Mouse (Mus musculus): ENCODE measurements around the gene Slc30a7.

The Slc30a7 gene

DNA sequence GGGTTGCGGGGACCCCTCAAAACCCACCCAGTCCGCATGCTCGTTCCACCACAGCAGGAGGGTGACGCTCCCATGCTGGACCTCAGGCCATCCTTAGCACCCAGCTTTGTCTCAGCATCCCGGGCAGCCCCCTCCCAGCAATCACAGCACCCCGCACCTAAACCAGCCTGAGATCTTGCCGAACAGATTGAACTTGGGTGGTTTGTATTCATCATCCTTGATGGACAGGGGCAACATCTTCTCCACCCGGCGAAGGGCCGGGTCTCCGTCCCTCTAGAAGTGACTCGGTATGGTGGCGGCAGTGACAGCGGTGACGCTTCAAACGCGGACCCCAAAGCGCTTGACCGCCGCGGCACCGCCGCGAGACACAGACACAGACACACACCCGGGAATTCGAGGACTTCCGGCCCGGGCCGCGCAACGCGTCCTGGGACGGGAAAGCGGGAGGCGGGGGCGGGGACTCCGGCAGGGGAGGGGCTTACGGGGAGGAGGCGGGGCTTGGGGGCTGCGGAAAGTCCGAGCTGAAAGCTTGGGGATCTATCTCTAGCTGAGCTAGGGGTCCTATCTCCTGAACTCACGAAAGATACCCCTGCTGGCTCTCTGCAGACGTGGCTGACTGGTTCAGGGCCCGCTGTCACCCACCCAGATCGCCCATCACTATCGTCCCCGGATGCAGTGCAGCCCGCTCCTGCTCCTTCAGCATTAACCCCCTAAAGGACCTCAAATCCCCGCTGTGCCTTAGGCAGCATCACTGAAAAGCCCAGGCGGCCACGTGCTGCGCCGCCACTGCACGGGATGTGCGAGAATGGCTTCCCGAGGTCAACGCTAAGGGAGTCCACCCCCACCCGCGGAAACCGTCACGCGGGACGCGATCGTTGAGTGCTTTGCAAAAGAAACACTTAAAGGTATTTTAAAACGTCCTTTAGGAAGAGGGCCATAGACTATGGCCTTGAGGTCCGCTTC, at the start of gene Slc30a7, which contains the start of gene Extl2:
TSS of gene Slc30a7 (minus strand) at position 429 of the 963 bp plus-strand sequence.
TSS of gene Extl2 (plus strand) at position 485 of the 963 bp plus-strand sequence.
- peak; percentile 90 for DNase-seq (ENCODE audit: extremely low spot score, low spot score)

- DNase-seq (ENCODE audit: extremely low spot score, low spot score): no peak
Measured at GRCm38 (mm10) chr3:116047034-116047433, 39.8 kb upstream of the Slc30a7 start.

- no peak for DNase-seq (ENCODE audit: extremely low spot score, low spot score)
Measured at GRCm38 (mm10) chr3:116046000-116046399, 38.8 kb upstream of the Slc30a7 start.

- DNase-seq (ENCODE audit: extremely low spot score, low spot score): no peak
Measured at GRCm38 (mm10) chr3:116040776-116041175, 33.6 kb upstream of the Slc30a7 start.

- DNase-seq (ENCODE audit: extremely low spot score, low spot score): peak; percentile 23
Measured at GRCm38 (mm10) chr3:116033871-116034222, 26.6 kb upstream of the Slc30a7 start.

- no peak for DNase-seq (ENCODE audit: extremely low spot score, low spot score)
Measured at GRCm38 (mm10) chr3:116033218-116033870, 26.1 kb upstream of the Slc30a7 start.

DNA sequence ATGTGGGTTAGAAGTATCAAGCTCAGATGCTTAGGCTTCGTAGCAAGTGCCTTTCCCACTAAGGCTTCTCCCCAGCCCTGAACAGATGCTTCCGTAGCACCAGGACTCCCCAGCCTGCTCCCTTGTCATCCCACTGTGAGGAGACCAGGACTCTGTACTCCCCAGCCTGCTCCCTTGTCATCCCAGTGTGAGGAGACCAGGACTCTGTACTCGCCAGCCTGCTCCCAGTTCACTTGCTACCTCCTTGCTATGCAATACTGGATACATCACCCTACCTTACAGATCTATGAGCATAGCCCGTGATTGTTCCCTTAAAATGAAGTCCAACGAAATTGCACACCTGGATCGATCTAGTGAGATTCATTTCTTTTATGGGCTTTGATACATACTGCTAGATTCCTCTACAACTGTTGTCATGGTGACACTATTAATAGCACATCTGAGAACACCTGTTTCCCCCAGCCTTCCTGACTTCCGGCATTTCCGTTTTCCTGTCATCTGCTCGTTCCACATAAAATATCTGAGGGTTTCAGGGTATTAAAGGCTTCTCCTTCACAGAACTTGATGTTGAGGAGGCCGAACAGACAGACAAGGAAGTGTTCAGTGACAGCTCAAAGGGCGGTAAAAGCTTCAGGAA, 23.1 kb upstream of the Slc30a7 start:
- DNase-seq (ENCODE audit: extremely low spot score, low spot score): no peak

DNA sequence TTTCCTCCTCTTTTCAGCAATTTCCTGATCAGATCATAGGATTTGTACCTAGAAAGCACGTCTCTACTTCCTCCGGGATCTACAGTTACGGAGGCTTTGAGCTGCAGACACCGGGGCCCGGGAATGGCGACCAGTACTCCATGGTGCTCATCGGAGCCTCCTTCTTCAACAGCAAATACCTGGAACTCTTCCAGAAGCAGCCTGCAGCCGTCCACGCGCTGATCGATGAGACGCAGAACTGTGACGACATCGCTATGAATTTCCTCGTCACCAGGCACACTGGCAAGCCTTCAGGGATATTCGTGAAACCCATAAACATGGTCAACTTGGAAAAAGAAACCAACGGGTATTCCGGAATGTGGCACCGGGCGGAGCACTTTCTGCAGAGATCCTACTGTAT, 19.8 kb upstream of the Slc30a7 start:
- DNase-seq (ENCODE audit: extremely low spot score, low spot score): no peak

- DNase-seq (ENCODE audit: extremely low spot score, low spot score): no peak
Measured at GRCm38 (mm10) chr3:116025701-116026100, 18.5 kb upstream of the Slc30a7 start.

- no peak for DNase-seq (ENCODE audit: extremely low spot score, low spot score)
Measured at GRCm38 (mm10) chr3:116024669-116025068, 17.5 kb upstream of the Slc30a7 start.

GRCm38 (mm10) chr3:116024236-116024635, 17.0 kb upstream of the Slc30a7 start:
- no peak for DNase-seq (ENCODE audit: extremely low spot score, low spot score)

DNA sequence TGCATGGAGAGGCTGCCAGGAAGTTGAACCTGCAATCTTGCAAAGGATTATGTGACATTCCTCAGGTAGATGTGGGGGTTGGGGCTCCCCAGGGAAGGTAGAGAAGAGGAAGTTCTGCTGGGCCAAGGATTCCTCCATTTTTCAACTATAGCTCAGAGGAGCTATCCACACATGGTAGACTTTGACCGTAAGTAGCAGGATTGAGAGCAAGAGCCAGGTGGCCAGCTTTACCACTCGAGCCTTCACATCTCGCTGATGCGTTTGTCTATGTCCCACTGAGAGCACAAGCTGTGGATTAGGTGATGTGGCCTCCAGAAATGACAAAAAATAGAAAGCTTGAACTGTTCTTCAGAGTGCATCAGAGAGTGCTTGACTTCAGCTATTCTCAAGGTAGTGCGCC, 11.9 kb upstream of the Slc30a7 start:
- DNase-seq (ENCODE audit: extremely low spot score, low spot score): no peak

DNA sequence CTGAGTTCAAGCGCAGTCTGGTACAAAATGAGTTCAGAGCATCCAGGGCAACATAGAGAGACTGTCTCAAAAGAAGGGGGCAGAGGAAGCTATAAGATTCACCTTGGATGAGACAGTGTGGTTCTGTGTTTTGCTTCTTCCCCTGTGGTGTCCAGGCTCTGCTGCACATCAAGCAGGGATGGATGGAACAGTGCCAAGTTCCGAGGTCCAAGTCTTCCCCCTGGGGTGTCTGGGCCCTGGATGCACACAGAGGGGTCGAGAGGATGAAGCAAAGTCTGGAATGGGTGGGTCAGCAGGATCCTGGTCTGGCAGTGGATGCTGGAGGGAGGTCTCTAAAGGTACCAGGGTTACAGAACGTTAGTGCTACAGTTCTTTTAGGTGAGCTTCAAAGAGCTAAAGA, 11.4 kb upstream of the Slc30a7 start:
- DNase-seq (ENCODE audit: extremely low spot score, low spot score): no peak

- DNase-seq (ENCODE audit: extremely low spot score, low spot score): no peak
Measured at GRCm38 (mm10) chr3:116016116-116016515, 8.9 kb upstream of the Slc30a7 start.

DNA sequence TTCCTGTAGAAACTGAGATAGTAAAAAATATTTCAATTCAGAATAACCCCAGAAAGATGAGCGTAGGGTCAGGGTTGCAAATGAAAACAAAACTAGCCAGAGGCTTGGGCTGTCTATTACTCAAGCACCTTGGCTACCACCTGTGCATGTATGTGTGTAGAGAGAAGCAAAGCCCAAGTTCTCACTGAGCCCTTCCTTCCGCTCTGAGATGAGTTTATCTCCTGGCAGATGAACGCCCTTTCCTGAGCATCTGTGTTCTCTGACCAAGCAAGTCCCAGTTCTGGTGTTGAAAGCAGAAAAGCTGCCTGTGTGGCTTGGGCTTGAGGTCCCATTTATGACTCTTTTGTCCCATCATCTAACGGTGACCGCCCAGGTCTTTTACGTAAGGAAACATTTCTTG, 7.7 kb upstream of the Slc30a7 start:
- no peak for DNase-seq (ENCODE audit: extremely low spot score, low spot score)

DNA sequence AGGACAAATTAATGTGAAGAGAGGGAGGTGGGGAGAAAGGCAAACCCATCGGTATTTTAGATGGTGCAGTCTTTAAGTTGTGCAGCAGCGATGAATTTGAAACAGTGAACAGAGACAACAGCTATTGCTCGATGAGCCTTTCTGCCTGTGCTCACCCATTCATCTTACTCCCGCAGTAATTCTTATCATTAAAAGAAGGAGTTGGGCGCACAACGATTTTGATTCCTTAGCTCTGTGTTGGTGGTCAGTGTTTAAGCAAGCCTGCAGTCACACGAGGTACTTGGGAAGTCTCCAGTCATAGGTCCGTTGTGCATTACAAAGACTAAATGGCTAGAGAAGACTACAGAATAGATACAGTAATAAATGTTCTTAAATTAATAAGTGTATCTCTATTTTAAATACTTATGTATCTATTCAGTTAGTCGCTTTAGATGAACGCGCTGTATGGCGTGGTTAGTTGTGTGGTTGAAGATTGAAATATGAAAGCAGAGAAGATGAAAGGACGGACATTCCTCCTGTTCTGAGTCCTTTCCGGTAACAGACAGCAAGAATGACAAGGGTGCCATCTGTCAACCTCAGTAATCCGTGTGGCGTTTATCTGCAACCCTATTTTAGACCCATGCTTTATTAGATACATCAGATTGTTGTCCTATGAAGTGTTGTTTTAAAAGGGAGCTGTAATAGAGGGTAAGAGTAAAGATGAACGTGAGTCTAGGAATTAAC, 2.6 kb upstream of the Slc30a7 start:
- no peak for DNase-seq (ENCODE audit: extremely low spot score, low spot score)

DNA sequence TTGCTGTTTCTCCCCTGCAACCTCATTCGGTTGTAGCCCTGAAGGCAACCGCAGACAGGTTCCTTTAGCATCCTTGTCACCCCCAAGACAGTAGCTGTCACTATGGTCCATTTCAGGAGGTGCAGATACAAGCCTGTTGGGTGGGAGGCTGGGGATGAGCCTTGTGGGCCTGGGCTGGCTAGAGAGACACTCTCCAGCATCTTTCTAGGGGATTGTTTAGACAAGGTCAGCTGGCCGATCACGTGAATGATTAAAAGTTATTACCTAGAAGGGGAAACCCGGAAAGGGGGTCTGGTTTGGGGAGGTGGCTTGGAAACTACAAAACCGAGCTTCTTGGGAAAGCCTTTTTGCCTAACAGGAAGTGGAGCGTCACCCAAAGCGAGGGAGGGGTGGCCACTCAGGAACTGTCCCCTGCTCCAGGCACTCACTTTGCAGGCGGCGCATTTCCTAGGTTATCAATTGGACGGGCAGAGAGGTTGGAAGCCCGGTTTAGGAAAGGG, 785 bp upstream of the Slc30a7 start:
- peak; percentile 79 for DNase-seq (ENCODE audit: extremely low spot score, low spot score)

- no peak for DNase-seq (ENCODE audit: extremely low spot score, low spot score)
Measured at GRCm38 (mm10) chr3:116006284-116006977, 775 bp downstream of the Slc30a7 start.

- DNase-seq (ENCODE audit: extremely low spot score, low spot score): no peak
Measured at GRCm38 (mm10) chr3:115996929-115997328, 10.3 kb downstream of the Slc30a7 start.

- no peak for DNase-seq (ENCODE audit: extremely low spot score, low spot score)
Measured at GRCm38 (mm10) chr3:115993025-115993424, 14.2 kb downstream of the Slc30a7 start.

DNA sequence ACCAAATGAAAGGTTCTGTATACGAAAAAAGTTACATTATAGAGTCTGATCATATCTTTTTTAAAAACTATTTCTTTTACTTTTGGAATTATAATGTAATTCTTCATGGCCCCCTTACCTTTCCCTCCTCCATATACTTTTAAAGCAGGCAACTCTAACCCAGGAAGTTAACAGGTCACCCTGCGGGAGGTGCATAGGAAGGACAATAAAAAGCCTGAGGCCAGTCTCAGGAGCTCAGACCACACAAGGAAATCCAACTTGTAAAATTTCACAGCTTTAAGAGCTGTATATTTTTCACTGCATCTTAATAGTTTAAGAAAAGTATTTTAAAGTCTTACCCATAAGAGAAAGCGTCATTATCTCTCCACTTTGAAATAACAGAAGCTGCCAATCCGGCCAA, 14.6 kb downstream of the Slc30a7 start:
- DNase-seq (ENCODE audit: extremely low spot score, low spot score): no peak
